Mouse (Mus musculus) erythroblast, embryonic 14.5 days (primary cell): Measurements from ENCODE around the gene Mpzl1.

Experiments used
- GATA1 ChIP-seq: IDR thresholded peaks from 2 replicates; pipeline ENCODE4 v1.6.1; 2012; ENCODE audit warnings: low read length, inconsistent platforms, mixed read lengths
- TAL1 ChIP-seq: IDR thresholded peaks from 3 replicates; pipeline ENCODE4 v1.6.1; 2012; ENCODE audit warnings: low read length, inconsistent platforms, mixed read lengths

DNA sequence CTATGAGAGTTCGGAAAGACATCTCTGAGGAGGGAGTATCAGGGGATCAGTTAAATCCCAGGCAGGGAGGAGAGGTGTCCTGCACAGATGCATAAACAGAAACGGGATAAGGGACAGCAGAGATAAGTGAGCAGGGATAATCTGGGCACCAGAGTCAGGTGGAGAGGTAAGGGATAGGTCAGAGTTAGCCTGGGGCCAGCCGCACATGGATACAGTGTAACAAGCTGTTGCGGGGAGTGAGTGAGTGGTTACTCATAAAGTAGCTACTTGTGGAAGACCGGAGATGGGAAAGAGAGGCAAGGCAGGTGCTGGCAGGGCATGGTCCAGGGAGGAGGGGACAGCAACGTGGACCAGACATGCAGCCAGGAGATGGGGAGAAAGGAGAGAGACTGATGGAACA is 35.7 kb upstream of the Mpzl1 start:
- TF ChIP-seq TAL1 (no peak), GATA1 (no peak)
